Mouse (Mus musculus) CH12.LX (cell line): ENCODE measurements around the gene Tubgcp4. TPM values are rescaled to one million over a fixed set of nuclear protein-coding genes. Genes with fewer than 3 reads are reported as not detected.

Experiments used
- DNase-seq: peaks from one replicate; pipeline ENCODE4 v3.0.0-alpha.2; 2013; ENCODE audit errors: extremely low read depth
- H3K27ac ChIP-seq: 2 replicates; pipeline ENCODE4 v1.5.1; 2012; ENCODE audit warnings: low read depth, mild to moderate bottlenecking, control low read depth, moderate library complexity; ENCODE audit not compliant: insufficient read depth
- H3K27me3 ChIP-seq: replicated peaks from 2 replicates; pipeline ENCODE3; 2012; ENCODE audit warnings: inconsistent platforms
- H3K36me3 ChIP-seq, 2 experiments: replicated peaks in 1 of 2; 2 replicates each; pipeline versions ENCODE3 to v1.6.1; 2012; ENCODE audit warnings: inconsistent platforms in 1 of 2, low read length in 1 of 2, mild to moderate bottlenecking in 1 of 2, mixed read lengths in 1 of 2, moderate library complexity in 1 of 2; ENCODE audit not compliant: control insufficient read depth in 1 of 2, insufficient read depth in 1 of 2
- H3K4me1 ChIP-seq, 2 experiments: 2 replicates each; pipeline ENCODE4 v1.6.1; 2012; ENCODE audit warnings: inconsistent platforms in 1 of 2, moderate library complexity in 1 of 2; ENCODE audit not compliant: insufficient read depth in 2 of 2, control insufficient read depth in 1 of 2
- H3K4me2 ChIP-seq: 2 replicates; pipeline ENCODE4 v1.6.1; 2012; ENCODE audit warnings: low read depth, mild to moderate bottlenecking, control low read depth; ENCODE audit not compliant: poor library complexity, insufficient read depth, severe bottlenecking
- H3K4me3 ChIP-seq, 3 experiments: fragments of 150-350 bp in 1 of 3; sonication (generic) in 1 of 3; replicated peaks in 1 of 3; 2 replicates each; pipeline versions ENCODE3 to v1.5.1; 2011 to 2012; ENCODE audit warnings: low read depth in 2 of 3, low read length in 2 of 3, mild to moderate bottlenecking in 2 of 3, moderate library complexity in 2 of 3, control low read depth in 1 of 3, improper control_type of control experiment in 1 of 3, inconsistent platforms in 1 of 3, mixed read lengths in 1 of 3; ENCODE audit not compliant: poor library complexity in 1 of 3
- H3K79me2 ChIP-seq: replicated peaks from 2 replicates; pipeline ENCODE4 v1.6.1; 2012; ENCODE audit warnings: mild to moderate bottlenecking, moderate library complexity; ENCODE audit not compliant: control insufficient read depth, poor library complexity, insufficient read depth, severe bottlenecking; ENCODE audit errors: extremely low read depth
- H3K9ac ChIP-seq: 2 replicates; pipeline ENCODE4 v1.6.1; 2012; ENCODE audit warnings: low read depth, mild to moderate bottlenecking, control low read depth, moderate library complexity; ENCODE audit not compliant: insufficient read depth
- H3K9me3 ChIP-seq: replicated peaks from 2 replicates; pipeline ENCODE3; 2012; ENCODE audit warnings: low read length, inconsistent platforms, mixed read lengths
- BHLHE40 ChIP-seq: IDR thresholded peaks from 2 replicates; pipeline ENCODE4 v1.6.1; 2011; ENCODE audit warnings: mild to moderate bottlenecking, low read depth, low read length, improper control_type of control experiment
- CHD1 ChIP-seq: IDR thresholded peaks from 2 replicates; pipeline ENCODE4 v1.6.1; 2012; ENCODE audit warnings: low read depth, low read length, improper control_type of control experiment, inconsistent platforms
- CHD2 ChIP-seq: IDR thresholded peaks from 2 replicates; pipeline ENCODE4 v1.6.1; 2011; ENCODE audit warnings: low read length, improper control_type of control experiment
- CTCF ChIP-seq, 2 experiments: IDR thresholded peaks in 1 of 2; conservative IDR thresholded peaks in 1 of 2; 2 replicates each; pipeline ENCODE4 v1.5.1; 2011 to 2012; ENCODE audit warnings: low read depth in 2 of 2, low read length in 2 of 2, improper control_type of control experiment in 1 of 2, inconsistent platforms in 1 of 2, mild to moderate bottlenecking in 1 of 2, moderate library complexity in 1 of 2
- ELF1 ChIP-seq: IDR thresholded peaks from 2 replicates; pipeline ENCODE4 v1.6.1; 2014; ENCODE audit warnings: low read depth, mild to moderate bottlenecking, inconsistent platforms, low read length, improper control_type of control experiment
- EP300 ChIP-seq: IDR thresholded peaks from 2 replicates; pipeline ENCODE4 v1.6.1; 2011; ENCODE audit warnings: low read length, improper control_type of control experiment
- ETS1 ChIP-seq: conservative IDR thresholded peaks from 2 replicates; pipeline ENCODE4 v1.6.1; 2012; ENCODE audit warnings: low read depth, mild to moderate bottlenecking, inconsistent platforms, low read length, improper control_type of control experiment, moderate library complexity
- GABPA ChIP-seq: IDR thresholded peaks from 2 replicates; pipeline ENCODE4 v1.6.1; 2012; ENCODE audit warnings: low read depth, low read length, improper control_type of control experiment, inconsistent platforms; ENCODE audit not compliant: insufficient replicate concordance
- HCFC1 ChIP-seq: IDR thresholded peaks from 2 replicates; pipeline ENCODE4 v1.6.1; 2012; ENCODE audit warnings: low read depth, mild to moderate bottlenecking, inconsistent platforms, low read length, improper control_type of control experiment
- IRF4 ChIP-seq: IDR thresholded peaks from 2 replicates; pipeline ENCODE4 v1.6.1; 2014; ENCODE audit warnings: low read depth, mild to moderate bottlenecking, inconsistent platforms, low read length, improper control_type of control experiment
- JUN ChIP-seq: IDR thresholded peaks from 2 replicates; pipeline ENCODE4 v1.6.1; 2011; ENCODE audit warnings: low read depth, mild to moderate bottlenecking, low read length, improper control_type of control experiment, moderate library complexity; ENCODE audit not compliant: insufficient read depth
- JUND ChIP-seq: conservative IDR thresholded peaks from 2 replicates; pipeline ENCODE4 v1.6.1; 2011; ENCODE audit warnings: low read depth, low read length, improper control_type of control experiment
- KAT2A ChIP-seq: IDR thresholded peaks from 2 replicates; pipeline ENCODE4 v1.6.1; 2012; ENCODE audit warnings: low read length, improper control_type of control experiment, inconsistent platforms; ENCODE audit not compliant: insufficient replicate concordance
- MAFK ChIP-seq: IDR thresholded peaks from 2 replicates; pipeline ENCODE4 v1.6.1; 2011; ENCODE audit warnings: low read length, improper control_type of control experiment; ENCODE audit not compliant: insufficient replicate concordance
- MAZ ChIP-seq: IDR thresholded peaks from 2 replicates; pipeline ENCODE4 v1.6.1; 2012; ENCODE audit warnings: low read depth, mild to moderate bottlenecking, inconsistent platforms, low read length, improper control_type of control experiment, moderate library complexity
- MEF2A ChIP-seq: IDR thresholded peaks from 2 replicates; pipeline ENCODE4 v1.6.1; 2014; ENCODE audit warnings: low read depth, mild to moderate bottlenecking, inconsistent platforms, low read length, improper control_type of control experiment, borderline replicate concordance
- MXI1 ChIP-seq: IDR thresholded peaks from 2 replicates; pipeline ENCODE4 v1.6.1; 2011; ENCODE audit warnings: mild to moderate bottlenecking, low read depth, low read length, improper control_type of control experiment
- NELFE ChIP-seq: IDR thresholded peaks from 2 replicates; pipeline ENCODE4 v1.6.1; 2011; ENCODE audit warnings: low read depth, low read length, improper control_type of control experiment
- NRF1 ChIP-seq: IDR thresholded peaks from 2 replicates; pipeline ENCODE4 v1.6.1; 2014; ENCODE audit warnings: low read depth, mild to moderate bottlenecking, inconsistent platforms, low read length, improper control_type of control experiment, moderate library complexity
- PAX5 ChIP-seq: IDR thresholded peaks from 2 replicates; pipeline ENCODE4 v1.6.1; 2012; ENCODE audit warnings: low read length, inconsistent platforms, mixed read lengths
- POLR2A ChIP-seq: IDR thresholded peaks from 2 replicates; pipeline ENCODE4 v1.6.1; 2011; ENCODE audit warnings: low read depth, mild to moderate bottlenecking, improper control_type of control experiment, low read length
- POLR2AphosphoS2 ChIP-seq: IDR thresholded peaks from 2 replicates; pipeline ENCODE4 v1.6.1; 2011; ENCODE audit warnings: low read depth, low read length, improper control_type of control experiment
- RCOR1 ChIP-seq: conservative IDR thresholded peaks from 2 replicates; pipeline ENCODE4 v1.6.1; 2012; ENCODE audit warnings: low read depth, mild to moderate bottlenecking, inconsistent platforms, low read length, improper control_type of control experiment
- SIN3A ChIP-seq: IDR thresholded peaks from 2 replicates; pipeline ENCODE4 v1.6.1; 2012; ENCODE audit warnings: low read length, improper control_type of control experiment, inconsistent platforms
- SMC3 ChIP-seq: IDR thresholded peaks from 2 replicates; pipeline ENCODE4 v1.6.1; 2011; ENCODE audit warnings: low read depth, low read length, improper control_type of control experiment
- TBP ChIP-seq: conservative IDR thresholded peaks from 2 replicates; pipeline ENCODE4 v1.6.1; 2011; ENCODE audit warnings: low read depth, low read length, improper control_type of control experiment
- TCF12 ChIP-seq: IDR thresholded peaks from 2 replicates; pipeline ENCODE4 v1.6.1; 2014; ENCODE audit warnings: low read depth, mild to moderate bottlenecking, inconsistent platforms, low read length, improper control_type of control experiment
- UBTF ChIP-seq: IDR thresholded peaks from 2 replicates; pipeline ENCODE4 v1.6.1; 2012; ENCODE audit warnings: low read depth, mild to moderate bottlenecking, inconsistent platforms, low read length, improper control_type of control experiment, moderate library complexity
- ZNF384 ChIP-seq: IDR thresholded peaks from 2 replicates; pipeline ENCODE4 v1.6.1; 2012; ENCODE audit warnings: low read depth, low read length, improper control_type of control experiment, inconsistent platforms
- dilution Hi-C: fragments of 300-500 bp; cut with MboI; formaldehyde crosslinking; loops from 2 replicates; pipeline ENCODE4 v1.14.3; 2020; ENCODE audit warnings: low sequenced_read_pairs; ENCODE audit not compliant: extremely low pct_unique_long_range_greater_than_20kb, extremely low pct_ligation_motif_present
- in situ Hi-C: fragments of 300-500 bp; cut with MboI; formaldehyde crosslinking; loops from 3 replicates; pipeline ENCODE4 v1.14.3; 2019; ENCODE audit warnings: low sequenced_read_pairs, low pct_ligation_motif_present, low pct_unique_long_range_greater_than_20kb, mixed read lengths
- polyA plus RNA-seq: library from polyadenylated mRNA; unstranded; fragments of >175 nt; gene quantifications from 2 replicates; pipeline ENCODE4 v1.2.1, GENCODE M21; 2012; ENCODE audit warnings: low read depth; ENCODE audit not compliant: insufficient read length
- total RNA-seq, 2 experiments: library from RNA; depleted of rRNA; stranded (reverse); fragments of 300-350 nt in 1 of 2; fragments of >200 nt in 1 of 2; gene quantifications; 2 replicates each; pipeline ENCODE4 v1.2.3; 2012 to 2014

Gene Tubgcp4
- total and polyA plus RNA-seq, 3 experiments, result 27.8 to 34.1 (median 31.0) TPM

- peaks cover 4 to 32% of the 10 kb centered on the region in 2 experiments; a peak in 3 of 4 replicates for H3K4me1 ChIP-seq
- H3K27ac ChIP-seq, result no peak overlapping the region
- H3K36me3 ChIP-seq, result peaks cover 19 to 47% of the 10 kb centered on the region in 2 experiments
- dilution Hi-C loops (no loop called here), in situ Hi-C loops (no loop called here)
- TF ChIP-seq MXI1 (no peak), ZNF384 (no peak), SMC3 (no peak), RCOR1 (no peak), PAX5 (no peak), CTCF (conservative IDR thresholded peaks at IDR 0.05 in 1 of 2, IDR thresholded peaks at IDR 0.05 in 1 of 2; ENCODE audit: low read depth in 2 of 2, low read length in 2 of 2) (no peak), ETS1 (no peak), POLR2AphosphoS2 (no peak), BHLHE40 (no peak), MAFK (no peak), IRF4 (no peak), NELFE (no peak), TBP (no peak)
- H3K79me2 ChIP-seq, result peaks cover 24% of the 10 kb centered on the region
- peak overlapping the region; percentile 87; the same call in 1 of the 2 replicates for H3K9ac ChIP-seq
- no peak for DNase-seq
- H3K27me3 ChIP-seq, result no peaks in the 10 kb centered on the region
- peak overlapping the region; percentile 23 to 70 (median 55) for H3K4me3 ChIP-seq
- no peaks in the 10 kb centered on the region for H3K9me3 ChIP-seq
- H3K4me2 ChIP-seq, result peak overlapping the region; percentile 94
These were observed 1.3 kb upstream of the Tubgcp4 start for GRCm38 (mm10) chr2:121169173-121169572.

GRCm38 (mm10) chr2:121169902-121170301, 552 bp upstream of the Tubgcp4 start:
- H3K27ac ChIP-seq, result no peak overlapping the region
- DNase-seq, result peak; percentile 32

More at GRCm38 (mm10) chr2:121169902-121170301, 552 bp upstream of the Tubgcp4 start:
- peak overlapping the region; percentile 55 to 87 (median 70) for H3K4me3 ChIP-seq
- H3K36me3 ChIP-seq, result peaks cover 23 to 47% of the 10 kb centered on the region in 2 experiments
- no peaks in the 10 kb centered on the region for H3K9me3 ChIP-seq
- TF ChIP-seq GABPA, result no peak
- no peak for TF ChIP-seq ELF1
- no peak for TF ChIP-seq JUND
- TF ChIP-seq UBTF, result no peak
- 0 out of 2 replicates have a peak, but pooled peaks have one; percentile 43 for TF ChIP-seq CHD1
- 0 out of 2 replicates have a peak, but pooled peaks have one; percentile 21 for TF ChIP-seq NRF1
- TF ChIP-seq JUN, result no peak
- TF ChIP-seq SIN3A, result peak; percentile 19
- TF ChIP-seq MEF2A, result no peak
- TF ChIP-seq HCFC1, result no peak
- TF ChIP-seq POLR2AphosphoS2, result no peak
- TF ChIP-seq PAX5, result no peak
- no peak for TF ChIP-seq MAZ
- TF ChIP-seq ZNF384, result no peak
- no peak for TF ChIP-seq MAFK
- TF ChIP-seq TCF12, result no peak
- no peak for TF ChIP-seq POLR2A
- 0 out of 2 replicates have a peak, but pooled peaks have one; percentile 13 for TF ChIP-seq CHD2
- peak; percentile 43; the same call in 1 of the 2 replicates for TF ChIP-seq EP300
- no peak for TF ChIP-seq TBP
- no peak for TF ChIP-seq MXI1
- TF ChIP-seq IRF4, result no peak
- TF ChIP-seq ETS1, result no peak
- no peak for TF ChIP-seq KAT2A
- H3K79me2 ChIP-seq, result peaks cover 24% of the 10 kb centered on the region
- in situ Hi-C loops (no loop called here), dilution Hi-C loops (no loop called here)
- H3K4me1 ChIP-seq, result peaks cover 4 to 32% of the 10 kb centered on the region in 2 experiments; a peak in 3 of 4 replicates
- peak overlapping the region; percentile 87 for H3K9ac ChIP-seq
- no peaks in the 10 kb centered on the region for H3K27me3 ChIP-seq
- peak overlapping the region; percentile 94 for H3K4me2 ChIP-seq
